ENCODE assay signal across 8 mouse cellular contexts in genomic region chr3:103278561-103279181, GRCm38 (mm10). TPM values are rescaled to one million over a fixed set of nuclear protein-coding genes. Genes with fewer than 3 reads are reported as not detected.
DNase-seq lines count a peak whose midpoint lies in the region; ATAC-seq lines count a peak whose summit lies in the region.

No protein-coding gene starts in this region.

- peak overlapping the region; percentile 80 for H3K4me2 ChIP-seq in kidney, embryonic 16.5 days (replicated peaks; ENCODE audit: low read depth, low read length)
- H3K4me2 ChIP-seq in stomach, embryonic 15.5 days = peak overlapping the region; percentile 65

- H3K27me3 ChIP-seq in kidney, embryonic 16.5 days (ENCODE audit: insufficient read depth, low read length) = no peaks in the 10 kb centered on the region
- H3K27me3 ChIP-seq in stomach, embryonic 15.5 days (replicated peaks) = no peaks in the 10 kb centered on the region

- ATAC-seq in kidney, embryonic 16.5 days (ENCODE audit: low FRiP score, low TSS enrichment) = 0 out of 2 replicates have a peak, but pooled peaks have one; percentile 22
- ATAC-seq in stomach, embryonic 15.5 days (ENCODE audit: insufficient read depth, low FRiP score, low read depth) = no peak

- peaks cover 9% of the 10 kb centered on the region for H3K4me1 ChIP-seq in kidney, embryonic 16.5 days (ENCODE audit: insufficient read depth, low read length)
- H3K4me1 ChIP-seq in stomach, embryonic 15.5 days = peaks cover 9% of the 10 kb centered on the region

- H3K27ac ChIP-seq in kidney, embryonic 16.5 days (ENCODE audit: low read length) = peak overlapping the region; percentile 98
- peak overlapping the region; percentile 96 for H3K27ac ChIP-seq in stomach, embryonic 15.5 days

- 0 out of 2 replicates have a peak, but pooled peaks cover 5% of the 10 kb centered on the region for H3K36me3 ChIP-seq in kidney, embryonic 16.5 days (ENCODE audit: insufficient read depth, low read length)
- no peaks in the 10 kb centered on the region for H3K36me3 ChIP-seq in stomach, embryonic 15.5 days

- peak overlapping the region; percentile 87 for H3K4me3 ChIP-seq in kidney, embryonic 16.5 days (ENCODE audit: low read length)
- H3K4me3 ChIP-seq in stomach, embryonic 15.5 days (replicated peaks) = peak overlapping the region; percentile 98

- 4% methylated on average over 11 of the region's 11 CpGs for WGBS in kidney, embryonic 16.5 days
- 6% methylated on average over 11 of the region's 11 CpGs for WGBS in stomach, embryonic 15.5 days

- H3K9ac ChIP-seq in kidney, embryonic 16.5 days (replicated peaks; ENCODE audit: low read length) = peak overlapping the region; percentile 99
- peak overlapping the region; percentile 61 for H3K9ac ChIP-seq in stomach, embryonic 15.5 days

- peak; percentile 28 for DNase-seq in cerebellum, adult 11 months
- no peak for DNase-seq in cerebellum, adult 9-10 months
- DNase-seq in 3T3-L1 (ENCODE audit: low read depth, low spot score) = peak; percentile 66
- peak; percentile 41 for DNase-seq in c-Kit-positive CD71-positive TER-119-negative erythroid progenitor cells, embryonic 14.5 days (ENCODE audit: low read depth)
- DNase-seq in forelimb bud, embryonic 11.5 days (ENCODE audit: low read depth, low spot score) = peak; percentile 53
- DNase-seq in lung, postnatal 36 days = peak; percentile 58

- no peaks in the 10 kb centered on the region for H3K9me3 ChIP-seq in kidney, embryonic 16.5 days (ENCODE audit: low read length)
- H3K9me3 ChIP-seq in stomach, embryonic 15.5 days = no peaks in the 10 kb centered on the region

RNA-seq across cellular contexts. Expression of gene Trim33, which starts 0.4 kb away (rescaled TPM):
- 17.5 and 25.1 TPM in 2 replicates for polyA plus RNA-seq in kidney, embryonic 16.5 days (2015; fragmentation: Nextera tagmentation; extraction: Ambion mirVana)
- polyA plus RNA-seq in stomach, embryonic 15.5 days (2015; fragmentation: Nextera tagmentation; extraction: Ambion mirVana) = 18.8 and 21.6 TPM in 2 replicates
